Mouse (Mus musculus) MEL (cell line): ENCODE results near the gene Eva1c. TPM values are rescaled to one million over a fixed set of nuclear protein-coding genes. Genes with fewer than 3 reads are reported as not detected.

Experiments
- DNase-seq: peaks from one replicate; pipeline ENCODE4 v3.0.0; 2011; ENCODE audit warnings: low read depth, low spot score
- H3K27ac ChIP-seq: 2 replicates; pipeline ENCODE4 v1.5.1; 2012; ENCODE audit warnings: low read depth, mild to moderate bottlenecking, control low read depth, low read length, moderate library complexity; ENCODE audit not compliant: control insufficient read depth
- H3K27me3 ChIP-seq, 2 experiments: fragments of 150-350 bp in 1 of 2; sonication (generic) in 1 of 2; 2 replicates each; pipeline ENCODE4 v1.6.1; 2012; ENCODE audit warnings: low read length in 2 of 2, mild to moderate bottlenecking in 2 of 2, improper control_type of control experiment in 1 of 2, moderate library complexity in 1 of 2; ENCODE audit not compliant: insufficient read depth in 2 of 2, control insufficient read depth in 1 of 2
- H3K36me3 ChIP-seq, 2 experiments: 2 replicates each; pipeline ENCODE4 v1.6.1; 2012 to 2014; ENCODE audit warnings: low read length in 2 of 2, improper control_type of control experiment in 1 of 2, inconsistent platforms in 1 of 2, mild to moderate bottlenecking in 1 of 2; ENCODE audit not compliant: insufficient read depth in 2 of 2, control insufficient read depth in 1 of 2
- H3K4me1 ChIP-seq, 2 experiments: fragments of 150-350 bp in 1 of 2; sonication (generic) in 1 of 2; 2 replicates each; pipeline ENCODE4 v1.6.1; 2012; ENCODE audit warnings: low read length in 2 of 2, improper control_type of control experiment in 1 of 2, mild to moderate bottlenecking in 1 of 2; ENCODE audit not compliant: insufficient read depth in 2 of 2, control insufficient read depth in 1 of 2
- H3K4me3 ChIP-seq, 2 experiments: fragments of 150-350 bp in 1 of 2; sonication (generic) in 1 of 2; 2 replicates each; pipeline ENCODE4 v1.5.1; 2012; ENCODE audit warnings: low read depth in 2 of 2, low read length in 2 of 2, mild to moderate bottlenecking in 2 of 2, moderate library complexity in 2 of 2, control low read depth in 1 of 2, improper control_type of control experiment in 1 of 2; ENCODE audit not compliant: control insufficient read depth in 1 of 2, insufficient read depth in 1 of 2
- H3K79me2 ChIP-seq: 2 replicates; pipeline ENCODE4 v1.6.1; 2012; ENCODE audit warnings: mild to moderate bottlenecking, low read length, moderate library complexity; ENCODE audit not compliant: control insufficient read depth, poor library complexity, insufficient read depth
- H3K9ac ChIP-seq: 2 replicates; pipeline ENCODE4 v1.6.1; 2012; ENCODE audit warnings: low read depth, mild to moderate bottlenecking, control low read depth, low read length, moderate library complexity; ENCODE audit not compliant: control insufficient read depth, poor library complexity, severe bottlenecking
- H3K9me3 ChIP-seq: fragments of 150-350 bp; sonication (generic); replicated peaks from 2 replicates; pipeline ENCODE4 v1.6.1; 2012; ENCODE audit warnings: mild to moderate bottlenecking, low read length, improper control_type of control experiment, moderate library complexity; ENCODE audit not compliant: insufficient read depth
- BHLHE40 ChIP-seq: IDR thresholded peaks from 2 replicates; pipeline ENCODE4 v1.6.1; 2012; ENCODE audit warnings: low read depth, mild to moderate bottlenecking, inconsistent platforms, low read length, improper control_type of control experiment, borderline replicate concordance
- CTCF ChIP-seq, 3 experiments: IDR thresholded peaks in 2 of 3; conservative IDR thresholded peaks in 1 of 3; 2 replicates each; pipeline ENCODE4 v1.5.1; 2011 to 2012; ENCODE audit warnings: low read length in 3 of 3, low read depth in 2 of 3, mild to moderate bottlenecking in 2 of 3, improper control_type of control experiment in 1 of 3, inconsistent platforms in 1 of 3, mixed read lengths in 1 of 3, moderate library complexity in 1 of 3; ENCODE audit not compliant: control insufficient read depth in 1 of 3, insufficient read depth in 1 of 3, poor library complexity in 1 of 3, severe bottlenecking in 1 of 3
- EP300 ChIP-seq, 2 experiments: IDR thresholded peaks; 2 replicates each; pipeline ENCODE4 v1.6.1; 2011; ENCODE audit warnings: improper control_type of control experiment in 2 of 2, low read length in 2 of 2, low read depth in 1 of 2, mild to moderate bottlenecking in 1 of 2
- GABPA ChIP-seq: IDR thresholded peaks from 2 replicates; pipeline ENCODE4 v1.6.1; 2012; ENCODE audit warnings: low read depth, mild to moderate bottlenecking, inconsistent platforms, low read length, improper control_type of control experiment, moderate library complexity
- JUND ChIP-seq: IDR thresholded peaks from 2 replicates; pipeline ENCODE4 v1.6.1; 2011; ENCODE audit warnings: low read depth, mild to moderate bottlenecking, improper control_type of control experiment, low read length
- MEF2A ChIP-seq: IDR thresholded peaks from 2 replicates; pipeline ENCODE4 v1.6.1; 2014; ENCODE audit warnings: low read depth, mild to moderate bottlenecking, inconsistent platforms, low read length, improper control_type of control experiment; ENCODE audit not compliant: poor library complexity, insufficient replicate concordance, severe bottlenecking; ENCODE audit errors: extremely low read depth
- MXI1 ChIP-seq: IDR thresholded peaks from 2 replicates; pipeline ENCODE4 v1.6.1; 2011; ENCODE audit warnings: mild to moderate bottlenecking, low read depth, low read length, improper control_type of control experiment
- MYC ChIP-seq: IDR thresholded peaks from 2 replicates; pipeline ENCODE4 v1.6.1; 2011; ENCODE audit warnings: low read depth, mild to moderate bottlenecking, low read length, improper control_type of control experiment, moderate library complexity
- NELFE ChIP-seq: IDR thresholded peaks from 2 replicates; pipeline ENCODE4 v1.6.1; 2011; ENCODE audit warnings: low read depth, low read length, improper control_type of control experiment
- POLR2A ChIP-seq, 2 experiments: IDR thresholded peaks; 2 replicates each; pipeline ENCODE4 v1.6.1; 2011 to 2012; ENCODE audit warnings: low read length in 2 of 2, mild to moderate bottlenecking in 2 of 2, control low read depth in 1 of 2, improper control_type of control experiment in 1 of 2, low read depth in 1 of 2, moderate library complexity in 1 of 2; ENCODE audit not compliant: control insufficient read depth in 1 of 2, insufficient read depth in 1 of 2, poor library complexity in 1 of 2
- RAD21 ChIP-seq: IDR thresholded peaks from 2 replicates; pipeline ENCODE4 v1.6.1; 2011; ENCODE audit warnings: mild to moderate bottlenecking, low read depth, low read length, improper control_type of control experiment
- SIN3A ChIP-seq: IDR thresholded peaks from 2 replicates; pipeline ENCODE4 v1.6.1; 2012; ENCODE audit warnings: low read length, improper control_type of control experiment, inconsistent platforms
- TAL1 ChIP-seq: IDR thresholded peaks from 2 replicates; pipeline ENCODE4 v1.6.1; 2012; ENCODE audit warnings: mild to moderate bottlenecking, inconsistent platforms, low read length, moderate library complexity, mixed read lengths
- TBP ChIP-seq: IDR thresholded peaks from 2 replicates; pipeline ENCODE4 v1.8.0; 2011; ENCODE audit warnings: low read depth, low read length, improper control_type of control experiment
- USF1 ChIP-seq: IDR thresholded peaks from 2 replicates; pipeline ENCODE4 v1.6.1; 2014; ENCODE audit warnings: low read depth, mild to moderate bottlenecking, inconsistent platforms, low read length, improper control_type of control experiment, moderate library complexity
- USF2 ChIP-seq, 2 experiments: IDR thresholded peaks; 2 replicates each; pipeline ENCODE4 v1.6.1; 2011 to 2012; ENCODE audit warnings: improper control_type of control experiment in 2 of 2, low read length in 2 of 2, borderline replicate concordance in 1 of 2, inconsistent platforms in 1 of 2, low read depth in 1 of 2, mild to moderate bottlenecking in 1 of 2; ENCODE audit not compliant: insufficient read depth in 1 of 2
- ZMIZ1 ChIP-seq: IDR thresholded peaks from 2 replicates; pipeline ENCODE4 v1.6.1; 2012; ENCODE audit warnings: low read depth, mild to moderate bottlenecking, inconsistent platforms, low read length, improper control_type of control experiment, moderate library complexity
- polyA plus RNA-seq, 2 experiments: library from polyadenylated mRNA; stranded (reverse) in 1 of 2; unstranded in 1 of 2; fragments of >175 nt in 1 of 2; fragments of >200 nt in 1 of 2; gene quantifications; 2 replicates each; pipeline versions ENCODE4 v1.2.1 to v1.2.4; 2012; ENCODE audit warnings: low replicate concordance in 2 of 2, low read depth in 1 of 2; ENCODE audit not compliant: insufficient read length in 2 of 2, insufficient read depth in 1 of 2, missing spikeins in 1 of 2
- total RNA-seq: library from RNA; depleted of rRNA; stranded (reverse); fragments of 300-350 nt; gene quantifications from 2 replicates; pipeline ENCODE4 v1.2.3, GENCODE M21; 2012

The Eva1c gene
- total and polyA plus RNA-seq, 3 experiments = 0.06 TPM; not detected in 2

DNA sequence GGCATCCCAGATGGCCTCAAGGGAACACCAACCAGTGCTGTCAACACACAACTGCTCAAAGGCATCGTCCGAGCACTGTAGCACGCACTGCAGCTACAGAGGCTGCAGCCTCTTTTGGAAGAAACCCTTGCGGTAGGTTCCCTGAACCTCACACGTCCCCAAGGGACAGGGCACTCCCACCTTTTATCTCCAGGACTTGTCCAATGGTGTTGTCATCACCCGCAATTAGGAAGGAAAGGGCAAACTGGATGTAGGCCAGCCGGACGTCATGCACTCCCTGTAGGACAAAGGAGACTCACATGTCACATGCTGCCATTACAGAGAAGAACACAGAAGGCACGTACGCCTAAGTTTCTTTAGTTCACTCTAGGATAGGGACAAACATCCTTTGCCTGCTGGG lies 26.7 kb upstream of the Eva1c start:
- peaks cover 0 to 17% of the 10 kb centered on the region in 2 experiments; a peak in 2 of 4 replicates for H3K36me3 ChIP-seq
- TF ChIP-seq POLR2A (IDR thresholded peaks at IDR 0.05; ENCODE audit: control insufficient read depth in 1 of 2, insufficient read depth in 1 of 2, low read depth in 1 of 2, low read length in 2 of 2, poor library complexity in 1 of 2) (no peak), BHLHE40 (no peak), EP300 (IDR thresholded peaks at IDR 0.05; ENCODE audit: low read depth in 1 of 2, low read length in 2 of 2) (no peak), RAD21 (no peak), MEF2A (no peak), MYC (no peak), TAL1 (no peak)
- TF ChIP-seq, all 39 proteins: peak for 0
- no peaks in the 10 kb centered on the region for H3K27me3 ChIP-seq
- DNase-seq = no peak
- H3K9me3 ChIP-seq = no peaks in the 10 kb centered on the region
- no peaks in the 10 kb centered on the region for H3K79me2 ChIP-seq
- no peak overlapping the region for H3K27ac ChIP-seq
- no peaks in the 10 kb centered on the region for H3K4me1 ChIP-seq
- no peak overlapping the region for H3K9ac ChIP-seq
- H3K4me3 ChIP-seq = no peak overlapping the region

DNA sequence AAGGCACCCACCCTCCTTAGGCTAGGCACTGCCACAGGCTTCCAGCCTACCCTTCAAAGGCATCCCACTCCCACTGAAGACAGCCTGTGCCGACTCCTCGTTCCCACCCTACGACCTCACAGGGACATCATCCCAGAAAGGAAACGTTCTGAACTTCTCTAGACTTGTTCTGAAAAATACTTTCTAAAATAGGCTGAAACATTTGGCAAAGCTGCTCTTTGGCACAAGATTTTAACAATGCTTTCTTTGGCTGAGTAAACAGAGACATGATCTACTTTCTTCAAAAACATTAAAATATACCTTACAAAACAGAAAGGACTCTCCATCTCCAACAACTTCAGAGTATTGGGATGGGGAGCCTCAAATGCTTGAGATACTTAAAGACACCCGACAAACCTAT lies 25.3 kb upstream of the Eva1c start:
- Histone ChIP-seq H3K27me3 (no peaks in the 10 kb centered on the region), H3K36me3 (peaks cover 0 to 9% of the 10 kb centered on the region in 2 experiments; a peak in 2 of 4 replicates), H3K79me2 (no peaks in the 10 kb centered on the region), H3K4me3 (no peak overlapping the region), H3K27ac (no peak overlapping the region), H3K9ac (no peak overlapping the region), H3K4me1 (no peaks in the 10 kb centered on the region), H3K9me3 (no peaks in the 10 kb centered on the region)
- TF ChIP-seq TAL1 (no peak), CTCF (IDR thresholded peaks at IDR 0.05 in 2 of 3, conservative IDR thresholded peaks at IDR 0.05 in 1 of 3; ENCODE audit: control insufficient read depth in 1 of 3, insufficient read depth in 1 of 3, low read depth in 2 of 3, low read length in 3 of 3, poor library complexity in 1 of 3, severe bottlenecking in 1 of 3) (no peak), NELFE (no peak), GABPA (no peak), TBP (no peak), SIN3A (no peak), MXI1 (no peak), USF2 (IDR thresholded peaks at IDR 0.05; ENCODE audit: borderline replicate concordance in 1 of 2, insufficient read depth in 1 of 2, low read depth in 1 of 2, low read length in 2 of 2) (no peak), MEF2A (no peak), USF1 (no peak), RAD21 (no peak), JUND (no peak), ZMIZ1 (no peak)
- no peak for DNase-seq
